Mouse (Mus musculus) megakaryocyte, embryonic 14.5 days (primary cell): ENCODE measurements around the gene Por.

Experiments used
- FLI1 ChIP-seq: IDR thresholded peaks from 2 replicates; pipeline ENCODE4 v1.6.1; 2012; ENCODE audit warnings: low read length, inconsistent platforms, mixed read lengths
- GATA1 ChIP-seq: IDR thresholded peaks from 3 replicates; pipeline ENCODE4 v1.6.1; 2012; ENCODE audit warnings: mixed read lengths, low read length, inconsistent platforms, borderline replicate concordance

GRCm38 (mm10) chr5:135630598-135630997, 39.2 kb upstream of the Por start:
- TF ChIP-seq GATA1: no peak
- TF ChIP-seq FLI1: no peak
